Mouse (Mus musculus) forebrain, embryonic 11.5 days (tissue): ENCODE data around the gene Kng2. TPM values are rescaled to one million over a fixed set of nuclear protein-coding genes. Genes with fewer than 3 reads are reported as not detected.
"Not testable (repeated sequence)": the region's sequence is repeated elsewhere in the genome, so short reads cannot be mapped to it uniquely, and the experiment has no call there.

ENCODE experiments used
- ATAC-seq: fragments of 200-750 bp; cut with Nextera tagmentation; replicated peaks from 2 replicates; pipeline ENCODE4 v1.8.0; 2017; ENCODE audit warnings: moderate TSS enrichment; ENCODE audit not compliant: low FRiP score
- DNase-seq: peaks from one replicate; pipeline ENCODE4 v3.0.0-alpha.2; 2017; ENCODE audit warnings: low spot score
- H3K27ac ChIP-seq: fragments of 300-500 bp; sonication (generic); 2 replicates; pipeline ENCODE4 v1.5.1; 2014; ENCODE audit warnings: low read depth, low read length
- H3K27me3 ChIP-seq: fragments of 300-500 bp; sonication (generic); 2 replicates; pipeline ENCODE4 v1.6.1; 2014; ENCODE audit warnings: mild to moderate bottlenecking, low read length, mixed read lengths; ENCODE audit not compliant: control insufficient read depth, insufficient read depth
- H3K36me3 ChIP-seq: fragments of 300-500 bp; sonication (generic); 2 replicates; pipeline ENCODE4 v1.6.1; 2014; ENCODE audit warnings: mild to moderate bottlenecking, low read length, moderate library complexity, mixed read lengths; ENCODE audit not compliant: control insufficient read depth, insufficient read depth
- H3K4me1 ChIP-seq: fragments of 300-500 bp; sonication (generic); replicated peaks from 2 replicates; pipeline ENCODE4 v1.6.1; 2014; ENCODE audit warnings: low read length, mixed read lengths; ENCODE audit not compliant: control insufficient read depth, insufficient read depth
- H3K4me2 ChIP-seq: fragments of 300-500 bp; sonication (generic); 2 replicates; pipeline ENCODE4 v1.6.1; 2014; ENCODE audit warnings: low read depth, mild to moderate bottlenecking, low read length, moderate library complexity, mixed read lengths; ENCODE audit not compliant: severe bottlenecking
- H3K4me3 ChIP-seq: fragments of 300-500 bp; sonication (generic); 2 replicates; pipeline ENCODE4 v1.5.1; 2014; ENCODE audit warnings: low read depth, low read length
- H3K9ac ChIP-seq: fragments of 300-500 bp; sonication (generic); 2 replicates; pipeline ENCODE4 v1.6.1; 2014; ENCODE audit warnings: low read length
- H3K9me3 ChIP-seq: fragments of 300-500 bp; sonication (generic); 2 replicates; pipeline ENCODE4 v1.6.1; 2016; ENCODE audit warnings: low read length, mixed read lengths; ENCODE audit not compliant: control insufficient read depth
- WGBS: fragments of 180-500 bp; shearing (Covaris S2); extraction: QIAGEN DNeasy Blood & Tissue Kit; methylation state at CpG from one replicate; pipeline ENCODE4 v1.1.7; 2014; 5-methylcytosine and 5-hydroxymethylcytosine counted together
- polyA plus RNA-seq: library from polyadenylated mRNA; unstranded; fragments of >200 nt; fragmentation: Nextera tagmentation; extraction: Ambion mirVana; gene quantifications from 2 replicates; pipeline ENCODE4 v1.2.1, GENCODE M21; 2014

Kng2 gene
- polyA plus RNA-seq, 1 experiment from 2014 or later = not detected

- H3K4me2 ChIP-seq, ATAC-seq, H3K4me3 ChIP-seq, H3K27me3 ChIP-seq, H3K27ac ChIP-seq, H3K9ac ChIP-seq, H3K4me1 ChIP-seq, DNase-seq, H3K9me3 ChIP-seq, H3K36me3 ChIP-seq: not testable (repeated sequence)
- 94% methylated on average over 3 of the region's 3 CpGs for WGBS
Measured at GRCm38 (mm10) chr16:22996951-22997350, 32.3 kb downstream of the Kng2 start.

GRCm38 (mm10) chr16:22967383-22968030 lies 61.8 kb downstream of the Kng2 start:
- Histone ChIP-seq H3K4me3 (no peak overlapping the region), H3K4me1 (no peaks in the 10 kb centered on the region), H3K27ac (no peak overlapping the region), H3K9ac (no peak overlapping the region), H3K36me3 (no peaks in the 10 kb centered on the region), H3K4me2 (no peak overlapping the region), H3K27me3 (no peaks in the 10 kb centered on the region), H3K9me3 (no peaks in the 10 kb centered on the region)
- WGBS = 75% methylated on average over 1 of the region's 1 CpGs
- no peak for ATAC-seq
- no peak for DNase-seq

- H3K36me3 ChIP-seq = no peaks in the 10 kb centered on the region
- H3K27me3 ChIP-seq = no peaks in the 10 kb centered on the region
- no peak overlapping the region for H3K27ac ChIP-seq
- H3K4me2 ChIP-seq = no peak overlapping the region
- no peaks in the 10 kb centered on the region for H3K9me3 ChIP-seq
- no peaks in the 10 kb centered on the region for H3K4me1 ChIP-seq
- no peak overlapping the region for H3K4me3 ChIP-seq
- no peak for ATAC-seq
- H3K9ac ChIP-seq = no peak overlapping the region
- DNase-seq = no peak
Measured at GRCm38 (mm10) chr16:22963293-22963692, 66.0 kb downstream of the Kng2 start.

- no peaks in the 10 kb centered on the region for H3K27me3 ChIP-seq
- DNase-seq = no peak
- no peaks in the 10 kb centered on the region for H3K4me1 ChIP-seq
- WGBS = 80% methylated on average over 5 of the region's 5 CpGs
- no peaks in the 10 kb centered on the region for H3K9me3 ChIP-seq
- H3K9ac ChIP-seq = no peak overlapping the region
- no peak overlapping the region for H3K27ac ChIP-seq
- H3K4me3 ChIP-seq = no peak overlapping the region
- H3K36me3 ChIP-seq = no peaks in the 10 kb centered on the region
- no peak for ATAC-seq
- H3K4me2 ChIP-seq = no peak overlapping the region
Measured at GRCm38 (mm10) chr16:22962256-22962655, 67.0 kb downstream of the Kng2 start.

GRCm38 (mm10) chr16:22961073-22961472 lies 68.2 kb downstream of the Kng2 start:
- H3K4me1 ChIP-seq = no peaks in the 10 kb centered on the region
- no peaks in the 10 kb centered on the region for H3K9me3 ChIP-seq
- H3K4me2 ChIP-seq = no peak overlapping the region
- H3K36me3 ChIP-seq = no peaks in the 10 kb centered on the region
- H3K27me3 ChIP-seq = no peaks in the 10 kb centered on the region
- DNase-seq = no peak
- 92% methylated on average over 8 of the region's 8 CpGs for WGBS
- no peak overlapping the region for H3K9ac ChIP-seq
- no peak for ATAC-seq
- no peak overlapping the region for H3K4me3 ChIP-seq
- no peak overlapping the region for H3K27ac ChIP-seq

- no peaks in the 10 kb centered on the region for H3K27me3 ChIP-seq
- no peaks in the 10 kb centered on the region for H3K36me3 ChIP-seq
- no peak for DNase-seq
- no peaks in the 10 kb centered on the region for H3K4me1 ChIP-seq
- 0 out of 2 replicates have a peak overlapping the region, but pooled peaks have one; percentile 5 for H3K4me2 ChIP-seq
- ATAC-seq = no peak
- 0 out of 2 replicates have a peak overlapping the region, but pooled peaks have one; percentile 15 for H3K27ac ChIP-seq
- H3K9me3 ChIP-seq = no peaks in the 10 kb centered on the region
- no peak overlapping the region for H3K9ac ChIP-seq
- no peak overlapping the region for H3K4me3 ChIP-seq
- WGBS = 78% methylated on average over 11 of the region's 11 CpGs
Measured at GRCm38 (mm10) chr16:22956085-22956439, 73.2 kb downstream of the Kng2 start.

GRCm38 (mm10) chr16:22955397-22956084 lies 73.7 kb downstream of the Kng2 start:
- Histone ChIP-seq H3K4me3 (no peak overlapping the region), H3K36me3 (no peaks in the 10 kb centered on the region), H3K27ac (0 out of 2 replicates have a peak overlapping the region, but pooled peaks have one; percentile 15), H3K27me3 (no peaks in the 10 kb centered on the region), H3K9ac (no peak overlapping the region), H3K9me3 (no peaks in the 10 kb centered on the region), H3K4me2 (0 out of 2 replicates have a peak overlapping the region, but pooled peaks have one; percentile 5), H3K4me1 (no peaks in the 10 kb centered on the region)
- ATAC-seq = peak; percentile 49; the same call in 1 of the 2 replicates
- peak; percentile 57 for DNase-seq
- 53% methylated on average over 13 of the region's 13 CpGs for WGBS

- H3K27me3 ChIP-seq = no peaks in the 10 kb centered on the region
Measured at GRCm38 (mm10) chr16:22953069-22953468, 76.2 kb downstream of the Kng2 start.

More at GRCm38 (mm10) chr16:22953069-22953468, 76.2 kb downstream of the Kng2 start:
- no peak overlapping the region for H3K27ac ChIP-seq
- H3K4me2 ChIP-seq = no peak overlapping the region
- DNase-seq (no peak), ATAC-seq (no peak)
- no peaks in the 10 kb centered on the region for H3K9me3 ChIP-seq
- no peaks in the 10 kb centered on the region for H3K4me1 ChIP-seq
- H3K9ac ChIP-seq = no peak overlapping the region
- H3K36me3 ChIP-seq = no peaks in the 10 kb centered on the region
- no peak overlapping the region for H3K4me3 ChIP-seq
- WGBS = 43% methylated on average over 4 of the region's 4 CpGs
